Mouse (Mus musculus) stomach, embryonic 14.5 days (tissue): ENCODE results near the gene Cmbl. TPM values are rescaled to one million over a fixed set of nuclear protein-coding genes. Genes with fewer than 3 reads are reported as not detected.

ENCODE experiments used
- ATAC-seq: fragments of 200-750 bp; cut with Nextera tagmentation; 2 replicates; pipeline ENCODE4 v1.8.0; 2017; ENCODE audit warnings: low read depth, moderate TSS enrichment; ENCODE audit not compliant: insufficient number of reproducible peaks, insufficient read depth, low FRiP score
- H3K27ac ChIP-seq: fragments of 300-500 bp; sonication (generic); 2 replicates; pipeline ENCODE4 v1.5.1; 2014; ENCODE audit warnings: mild to moderate bottlenecking, low read length, moderate library complexity, mixed read lengths
- H3K27me3 ChIP-seq: fragments of 300-500 bp; sonication (generic); 2 replicates; pipeline ENCODE4 v1.6.1; 2014; ENCODE audit warnings: low read length, control low read depth, mixed read lengths; ENCODE audit not compliant: control insufficient read depth, insufficient read depth
- H3K36me3 ChIP-seq: fragments of 300-500 bp; sonication (generic); 2 replicates; pipeline ENCODE4 v1.6.1; 2014; ENCODE audit warnings: mild to moderate bottlenecking, control low read depth, low read length, moderate library complexity, mixed read lengths; ENCODE audit not compliant: control insufficient read depth, insufficient read depth
- H3K4me1 ChIP-seq: fragments of 300-500 bp; sonication (generic); 2 replicates; pipeline ENCODE4 v1.6.1; 2014; ENCODE audit warnings: low read length, control low read depth, mixed read lengths; ENCODE audit not compliant: control insufficient read depth, insufficient read depth
- H3K4me2 ChIP-seq: fragments of 300-500 bp; sonication (generic); replicated peaks from 2 replicates; pipeline ENCODE4 v1.6.1; 2014; ENCODE audit warnings: low read depth, low read length, control low read depth
- H3K4me3 ChIP-seq: fragments of 300-500 bp; sonication (generic); 2 replicates; pipeline ENCODE4 v1.5.1; 2014; ENCODE audit warnings: low read depth, low read length, control low read depth
- H3K9ac ChIP-seq: fragments of 300-500 bp; sonication (generic); replicated peaks from 2 replicates; pipeline ENCODE4 v1.6.1; 2014; ENCODE audit warnings: low read depth, mild to moderate bottlenecking, control low read depth, low read length, moderate library complexity, mixed read lengths
- H3K9me3 ChIP-seq: fragments of 300-500 bp; sonication (generic); 2 replicates; pipeline ENCODE4 v1.6.1; 2016; ENCODE audit warnings: low read depth, low read length, control low read depth; ENCODE audit not compliant: control insufficient read depth
- WGBS: fragments of 180-500 bp; shearing (Covaris S2); extraction: QIAGEN DNeasy Blood & Tissue Kit; methylation state at CpG from one replicate; pipeline ENCODE4 v1.1.7; 2014; 5-methylcytosine and 5-hydroxymethylcytosine counted together
- polyA plus RNA-seq: library from polyadenylated mRNA; unstranded; fragments of >200 nt; fragmentation: Nextera tagmentation; extraction: Ambion mirVana; gene quantifications from 2 replicates; pipeline ENCODE4 v1.2.1, GENCODE M21; 2014

The Cmbl gene
- polyA plus RNA-seq, 1 experiment from 2014 or later: 7.2 TPM

DNA sequence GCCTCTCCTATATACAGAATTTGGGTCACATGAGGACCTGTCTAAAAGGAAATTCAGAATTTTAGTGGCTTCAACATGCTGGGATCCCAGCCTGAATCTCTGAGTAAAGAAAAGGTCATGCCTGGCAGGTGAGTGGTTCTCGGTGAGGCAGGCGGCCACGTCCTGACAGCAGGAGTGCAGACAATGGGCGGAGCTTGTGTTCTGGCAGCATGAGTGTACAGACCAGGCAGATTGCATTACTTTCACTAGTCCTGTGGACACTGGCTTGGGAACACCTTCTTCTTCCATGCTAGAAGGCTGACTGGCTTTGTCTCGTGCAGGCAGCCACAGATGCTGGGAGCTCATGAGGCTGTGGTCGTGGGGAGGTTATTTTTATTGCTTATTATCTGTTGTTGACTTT is 41.6 kb downstream of the Cmbl start:
- no peaks in the 10 kb centered on the region for H3K36me3 ChIP-seq
- no peaks in the 10 kb centered on the region for H3K9me3 ChIP-seq
- no peaks in the 10 kb centered on the region for H3K27me3 ChIP-seq
- no peak for ATAC-seq
- 62% methylated on average over 6 of the region's 6 CpGs for WGBS
- H3K4me2 ChIP-seq: no peak overlapping the region
- H3K27ac ChIP-seq: no peak overlapping the region
- H3K9ac ChIP-seq: no peak overlapping the region
- H3K4me3 ChIP-seq: no peak overlapping the region
- peaks cover 8% of the 10 kb centered on the region; the same call in 1 of the 2 replicates for H3K4me1 ChIP-seq

DNA sequence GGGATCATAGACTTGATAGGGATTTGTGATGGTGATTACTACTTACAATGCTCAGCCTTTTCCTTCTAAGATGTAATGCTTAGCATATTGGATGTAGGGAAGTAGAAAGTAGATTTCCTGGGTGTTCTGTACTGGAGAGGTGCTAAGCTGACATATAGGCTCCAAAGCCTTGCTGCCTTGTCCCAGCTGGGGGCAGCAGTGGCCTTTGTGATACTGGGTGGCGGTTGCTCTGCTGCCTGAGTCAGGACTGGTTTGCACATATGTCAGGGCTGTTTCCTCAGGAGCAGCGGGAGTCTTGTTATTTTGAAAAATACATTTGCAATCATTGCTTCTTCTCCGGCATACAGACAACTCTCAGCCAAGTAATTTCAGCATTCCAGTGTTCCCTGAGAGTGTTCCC is 45.8 kb downstream of the Cmbl start:
- H3K36me3 ChIP-seq: no peaks in the 10 kb centered on the region
- no peaks in the 10 kb centered on the region for H3K27me3 ChIP-seq
- no peak overlapping the region for H3K4me2 ChIP-seq
- no peak overlapping the region for H3K9ac ChIP-seq
- no peak for ATAC-seq
- H3K4me1 ChIP-seq: no peaks in the 10 kb centered on the region
- H3K4me3 ChIP-seq: no peak overlapping the region
- no peak overlapping the region for H3K27ac ChIP-seq
- H3K9me3 ChIP-seq: no peaks in the 10 kb centered on the region
- 62% methylated on average over 3 of the region's 3 CpGs for whole genome bisulfite sequencing

DNA sequence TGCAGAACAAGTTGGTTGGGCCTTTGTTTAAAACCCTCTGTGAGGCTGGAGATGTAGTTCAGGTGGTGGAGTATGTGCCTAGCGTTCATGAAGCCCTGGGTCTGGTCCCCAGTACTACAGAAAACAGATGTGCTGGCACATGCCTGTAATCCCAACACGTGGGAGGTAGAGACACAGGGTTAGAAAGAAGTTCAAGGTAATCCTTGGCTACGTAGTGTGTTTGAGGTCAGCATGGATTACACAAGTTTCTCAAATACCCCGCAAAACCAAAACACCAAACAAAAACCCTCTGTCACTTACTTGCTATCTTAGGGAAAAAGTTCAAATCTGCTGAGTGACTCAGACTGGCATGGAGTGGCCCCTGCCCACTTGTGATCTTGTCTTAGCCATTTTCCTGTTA is 46.8 kb downstream of the Cmbl start:
- WGBS: 86% methylated on average over 4 of the region's 4 CpGs
- Histone ChIP-seq H3K4me1 (no peaks in the 10 kb centered on the region), H3K4me2 (no peak overlapping the region), H3K4me3 (no peak overlapping the region), H3K27me3 (no peaks in the 10 kb centered on the region), H3K9ac (no peak overlapping the region), H3K36me3 (peaks cover 4% of the 10 kb centered on the region), H3K9me3 (no peaks in the 10 kb centered on the region), H3K27ac (no peak overlapping the region)
- ATAC-seq: no peak

DNA sequence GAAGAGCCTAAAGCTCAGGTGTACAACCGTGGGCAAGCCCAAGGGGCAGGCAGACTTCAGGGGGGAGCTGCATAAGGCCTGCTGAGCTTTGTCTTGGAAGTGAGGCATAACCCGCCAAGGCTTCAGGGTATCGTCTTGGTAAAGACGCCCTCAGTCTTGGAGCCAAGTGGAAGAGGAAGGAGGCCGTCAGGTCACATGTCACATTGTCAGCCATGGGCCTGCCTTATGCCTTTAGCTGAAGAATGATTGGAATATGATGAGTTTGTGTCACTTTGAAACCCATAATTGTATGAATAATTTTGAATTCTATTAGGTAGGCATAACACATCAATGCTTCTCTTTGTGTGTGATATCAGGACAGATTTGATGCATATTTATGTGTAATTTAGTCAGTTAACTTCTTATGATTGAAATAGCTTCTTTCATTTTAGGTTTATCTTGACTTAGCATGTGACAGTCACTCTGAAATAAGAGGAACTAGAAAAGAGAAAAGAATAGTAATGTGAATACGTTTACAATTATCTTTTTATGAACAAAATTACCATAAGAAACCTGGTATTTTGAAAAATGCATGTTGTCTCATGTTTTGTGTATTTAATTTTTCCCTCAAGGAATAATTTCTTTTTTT is 48.8 kb downstream of the Cmbl start:
- H3K4me2 ChIP-seq: no peak overlapping the region
- WGBS: 90% methylated on average over 6 of the region's 6 CpGs
- H3K27ac ChIP-seq: no peak overlapping the region
- H3K4me1 ChIP-seq: no peaks in the 10 kb centered on the region
- ATAC-seq: no peak
- H3K9me3 ChIP-seq: no peaks in the 10 kb centered on the region
- H3K4me3 ChIP-seq: no peak overlapping the region
- H3K36me3 ChIP-seq: peaks cover 11% of the 10 kb centered on the region
- H3K9ac ChIP-seq: no peak overlapping the region
- H3K27me3 ChIP-seq: no peaks in the 10 kb centered on the region

DNA sequence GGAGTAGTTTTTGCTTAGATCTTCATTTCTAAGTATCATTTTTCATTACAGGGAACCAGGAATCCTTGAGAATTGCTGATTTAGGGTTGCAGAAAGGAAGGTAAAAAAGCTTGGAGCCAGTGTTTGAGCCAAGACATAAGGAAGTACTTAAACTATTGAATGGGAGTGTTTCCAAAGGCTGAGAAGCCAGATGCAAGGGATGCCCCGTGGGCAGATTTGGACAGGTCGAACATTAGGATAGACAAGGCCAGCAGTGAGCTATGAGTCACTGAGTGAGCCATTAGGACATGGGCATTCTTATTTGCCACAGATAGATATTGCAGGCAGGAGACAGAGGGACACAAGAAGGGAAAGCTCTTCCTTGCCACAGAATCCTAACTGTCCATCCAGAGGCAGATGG is 49.5 kb downstream of the Cmbl start:
- Histone ChIP-seq H3K27me3 (no peaks in the 10 kb centered on the region), H3K9ac (no peak overlapping the region), H3K4me1 (no peaks in the 10 kb centered on the region), H3K4me3 (no peak overlapping the region), H3K4me2 (no peak overlapping the region), H3K9me3 (no peaks in the 10 kb centered on the region), H3K27ac (no peak overlapping the region), H3K36me3 (peaks cover 11% of the 10 kb centered on the region)
- WGBS: 88% methylated on average over 2 of the region's 2 CpGs
- ATAC-seq: no peak

DNA sequence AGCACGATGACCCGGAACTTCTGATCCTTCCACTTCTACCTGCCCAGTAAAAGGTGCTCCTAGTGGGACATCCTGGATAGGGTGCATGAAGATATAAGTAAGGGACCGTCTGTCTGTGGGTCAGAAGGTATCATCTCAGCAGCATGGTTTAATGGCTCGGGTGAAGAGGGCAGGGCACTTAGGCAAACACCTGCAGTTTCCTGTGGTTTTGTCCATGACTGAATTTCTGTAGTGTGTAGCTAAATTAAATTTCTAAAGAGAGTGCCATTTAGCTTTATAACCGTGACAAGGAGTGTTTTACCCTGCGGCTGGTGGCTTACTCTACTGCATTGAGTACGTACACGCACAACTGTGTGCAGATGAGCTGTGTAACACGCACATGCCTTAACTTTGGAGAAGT is 52.1 kb downstream of the Cmbl start:
- H3K4me3 ChIP-seq: no peak overlapping the region
- no peak for ATAC-seq
- H3K9ac ChIP-seq: no peak overlapping the region
- H3K27me3 ChIP-seq: no peaks in the 10 kb centered on the region
- H3K9me3 ChIP-seq: no peaks in the 10 kb centered on the region
- no peaks in the 10 kb centered on the region for H3K4me1 ChIP-seq
- peaks cover 13% of the 10 kb centered on the region for H3K36me3 ChIP-seq
- no peak overlapping the region for H3K4me2 ChIP-seq
- no peak overlapping the region for H3K27ac ChIP-seq
- 94% methylated on average over 9 of the region's 9 CpGs for WGBS

DNA sequence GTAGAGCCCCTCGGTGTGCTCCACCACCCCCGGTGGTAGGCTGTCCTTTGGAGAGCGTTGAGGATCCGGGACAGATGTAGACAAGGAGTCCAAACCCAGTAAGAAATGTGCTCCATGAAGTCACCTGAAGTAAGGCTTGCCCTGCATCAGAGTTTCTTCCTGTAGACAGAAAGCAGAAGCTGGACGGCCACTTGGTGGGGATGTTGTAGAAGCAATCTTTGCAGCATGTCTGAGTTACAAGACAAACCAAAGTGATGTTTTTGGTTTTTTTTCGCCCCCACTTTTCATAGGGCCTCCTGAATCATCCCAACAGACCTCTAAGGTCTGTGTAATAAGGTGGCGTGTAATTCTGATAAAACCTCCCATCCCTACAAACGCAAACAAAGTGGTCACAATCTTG is 54.3 kb downstream of the Cmbl start:
- no peak overlapping the region for H3K9ac ChIP-seq
- H3K9me3 ChIP-seq: no peaks in the 10 kb centered on the region
- 91% methylated on average over 8 of the region's 8 CpGs for WGBS
- ATAC-seq: no peak
- H3K36me3 ChIP-seq: peaks cover 16% of the 10 kb centered on the region
- H3K4me3 ChIP-seq: no peak overlapping the region
- no peak overlapping the region for H3K27ac ChIP-seq
- H3K4me1 ChIP-seq: no peaks in the 10 kb centered on the region
- H3K4me2 ChIP-seq: no peak overlapping the region
- no peaks in the 10 kb centered on the region for H3K27me3 ChIP-seq

DNA sequence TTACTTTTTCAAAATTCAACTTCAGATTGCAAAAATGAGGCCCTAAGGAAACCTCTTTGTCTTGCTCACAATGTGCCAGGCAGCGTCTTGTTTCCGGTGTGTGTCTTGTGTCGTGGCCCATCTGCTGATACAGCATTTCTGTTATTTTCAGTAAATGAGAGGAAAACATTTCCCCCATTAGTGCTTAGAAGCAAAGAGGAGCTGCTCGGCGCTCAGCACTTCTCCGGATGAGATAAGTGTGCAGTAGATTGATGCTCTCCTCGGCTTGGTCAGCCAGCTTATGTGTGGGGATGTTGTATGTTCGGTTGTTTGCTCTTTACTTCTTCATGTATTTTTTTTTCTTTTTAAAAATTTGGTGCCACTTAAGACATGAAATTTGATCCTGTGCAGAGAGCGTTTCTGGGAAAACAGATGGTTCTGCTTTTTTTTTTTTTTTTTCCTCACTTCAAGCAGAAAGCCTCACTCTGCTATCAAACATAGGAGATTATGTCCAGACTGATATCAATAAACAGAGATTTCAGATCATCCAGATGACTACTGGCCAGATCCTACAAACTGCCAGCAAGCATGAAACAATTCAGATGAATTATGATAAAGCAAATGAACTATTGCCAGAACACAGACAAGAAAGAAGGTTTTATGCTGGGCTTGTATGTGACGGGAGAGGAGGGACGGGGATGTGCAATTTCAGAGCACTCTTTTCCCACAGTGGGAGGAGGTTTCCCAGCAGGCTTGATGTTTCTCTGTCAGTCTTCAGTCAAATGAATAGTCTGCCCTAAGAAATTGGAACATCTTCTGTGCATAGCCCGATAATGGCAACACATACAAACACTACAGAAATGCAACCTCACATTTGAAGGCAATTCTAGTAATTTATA is 62.3 kb downstream of the Cmbl start:
- Histone ChIP-seq H3K27ac (peak overlapping the region; percentile 76; the same call in 1 of the 2 replicates), H3K4me1 (no peaks in the 10 kb centered on the region), H3K9ac (no peak overlapping the region), H3K27me3 (no peaks in the 10 kb centered on the region), H3K4me2 (peak overlapping the region; percentile 3; the same call in 1 of the 2 replicates), H3K4me3 (no peak overlapping the region), H3K9me3 (no peaks in the 10 kb centered on the region), H3K36me3 (peaks cover 2% of the 10 kb centered on the region; the same call in 1 of the 2 replicates)
- ATAC-seq: peak; percentile 37; the same call in 1 of the 2 replicates
- 21% methylated on average over 12 of the region's 12 CpGs for WGBS
